Mouse (Mus musculus) ES-E14 (cell line): ENCODE data around the gene Apoc4. TPM values are rescaled to one million over a fixed set of nuclear protein-coding genes. Genes with fewer than 3 reads are reported as not detected.
A peak's percentile ranks its signal among the peaks of the same experiment; 100 is the strongest.

Experiments used
- DNase-seq: peaks from one replicate; pipeline ENCODE4 v3.0.0-alpha.2; 2013; ENCODE audit warnings: low read depth, low spot score
- H3K27ac ChIP-seq: 2 replicates; pipeline ENCODE4 v1.5.1; 2012; ENCODE audit warnings: low read depth, mild to moderate bottlenecking, low read length, moderate library complexity, mixed read lengths; ENCODE audit not compliant: poor library complexity, insufficient read depth, severe bottlenecking
- H3K36me3 ChIP-seq: 2 replicates; pipeline ENCODE4 v1.6.1; 2012; ENCODE audit warnings: mild to moderate bottlenecking, low read length, moderate library complexity, mixed read lengths; ENCODE audit not compliant: control insufficient read depth, poor library complexity, insufficient read depth, severe bottlenecking
- H3K4me1 ChIP-seq, 2 experiments: fragments of 150-350 bp in 1 of 2; sonication (generic) in 1 of 2; 2 replicates each; pipeline ENCODE4 v1.6.1; 2012; ENCODE audit warnings: low read length in 2 of 2, mild to moderate bottlenecking in 1 of 2, mixed read lengths in 1 of 2; ENCODE audit not compliant: control insufficient read depth in 2 of 2, insufficient read depth in 2 of 2, poor library complexity in 1 of 2
- H3K4me3 ChIP-seq, 2 experiments: fragments of 150-350 bp in 1 of 2; sonication (generic) in 1 of 2; 2 replicates each; pipeline ENCODE4 v1.5.1; 2012; ENCODE audit warnings: low read length in 2 of 2, low read depth in 1 of 2, mild to moderate bottlenecking in 1 of 2, mixed read lengths in 1 of 2; ENCODE audit not compliant: insufficient read depth in 1 of 2, poor library complexity in 1 of 2, severe bottlenecking in 1 of 2
- H3K9ac ChIP-seq: 2 replicates; pipeline ENCODE4 v1.6.1; 2012; ENCODE audit warnings: low read depth, mild to moderate bottlenecking, low read length, mixed read lengths; ENCODE audit not compliant: poor library complexity, insufficient read depth, severe bottlenecking
- H3K9me3 ChIP-seq: fragments of 150-350 bp; sonication (generic); 2 replicates; pipeline ENCODE4 v1.6.1; 2012; ENCODE audit warnings: low read depth, mild to moderate bottlenecking, low read length; ENCODE audit not compliant: control insufficient read depth, insufficient read depth
- CHD2 ChIP-seq: IDR thresholded peaks from 2 replicates; pipeline ENCODE4 v1.6.1; 2014; ENCODE audit warnings: mild to moderate bottlenecking, low read depth, low read length, inconsistent platforms
- HCFC1 ChIP-seq: IDR thresholded peaks from 2 replicates; pipeline ENCODE4 v1.6.1; 2012; ENCODE audit warnings: low read length, inconsistent platforms, borderline replicate concordance; ENCODE audit not compliant: insufficient read depth
- MAFK ChIP-seq: IDR thresholded peaks from 2 replicates; pipeline ENCODE4 v1.6.1; 2014; ENCODE audit warnings: mild to moderate bottlenecking, low read depth, low read length, inconsistent platforms; ENCODE audit not compliant: insufficient read depth
- ZC3H11A ChIP-seq: IDR thresholded peaks from 2 replicates; pipeline ENCODE4 v1.6.1; 2012; ENCODE audit warnings: low read depth, mild to moderate bottlenecking, inconsistent platforms, low read length, borderline replicate concordance
- ZNF384 ChIP-seq: IDR thresholded peaks from 2 replicates; pipeline ENCODE4 v1.6.1; 2012; ENCODE audit warnings: low read depth, low read length, inconsistent platforms
- in situ Hi-C, 2 experiments: fragments of 600-800 bp; cut with MboI; formaldehyde crosslinking; loops; one replicate each; pipeline ENCODE4 v1.15.1; 2025; ENCODE audit warnings: low sequenced_read_pairs in 2 of 2, inconsistent platforms in 1 of 2; ENCODE audit not compliant: unreplicated experiment in 2 of 2
- total RNA-seq: library from RNA; depleted of rRNA; stranded (reverse); fragments of 300-350 nt; gene quantifications from 2 replicates; pipeline ENCODE4 v1.2.3, GENCODE M21; 2012

The Apoc4 gene
- total RNA-seq, 1 experiment: 0.27 TPM

DNA sequence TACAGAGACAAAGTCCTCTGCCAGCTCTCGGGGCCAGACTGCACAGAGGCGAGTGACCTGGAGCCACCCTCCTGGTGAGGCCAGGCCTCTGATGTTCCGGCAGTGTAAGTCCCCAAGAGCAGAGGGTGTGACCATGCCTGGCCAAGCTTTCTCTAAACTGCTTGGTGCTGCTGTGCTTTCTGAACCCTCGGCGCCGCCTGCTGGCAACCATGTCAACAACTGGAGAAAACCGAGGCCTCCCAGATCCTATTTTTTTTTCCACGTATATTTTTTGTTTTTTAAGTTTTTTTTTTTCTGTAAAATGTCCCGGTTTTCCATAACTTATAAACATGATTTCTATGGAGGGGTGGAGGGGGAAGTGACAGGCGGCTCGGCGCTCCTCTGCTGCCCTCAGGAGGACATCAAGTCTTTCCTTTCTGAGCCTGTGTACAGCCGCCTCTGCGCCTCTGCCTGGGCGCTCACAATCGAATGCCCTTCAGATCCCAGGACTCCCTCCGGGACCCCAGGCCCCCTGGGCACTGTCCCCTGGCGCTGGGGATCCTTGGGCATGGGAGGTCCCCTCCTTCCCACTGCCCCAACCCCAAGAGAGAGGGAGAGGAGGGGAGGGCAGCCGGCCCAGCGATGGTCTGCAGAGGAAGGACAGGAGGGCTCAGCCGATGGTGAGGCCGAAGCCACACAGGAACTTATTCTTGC, 19.9 kb upstream of the Apoc4 start:
- in situ Hi-C loops: no loop called here
- Histone ChIP-seq H3K4me3 (peak overlapping the region in 1 of 2 experiments; percentile 31; a peak in 2 of 4 replicates), H3K4me1 (peaks cover 0 to 21% of the 10 kb centered on the region in 2 experiments; a peak in 2 of 4 replicates), H3K36me3 (peaks cover 44% of the 10 kb centered on the region), H3K9me3 (no peaks in the 10 kb centered on the region), H3K27ac (peak overlapping the region; percentile 85), H3K9ac (peak overlapping the region; percentile 64)
- no peak for TF ChIP-seq CHD2
- no peak for TF ChIP-seq MAFK
- peak; percentile 45; the same call in 1 of the 2 replicates for TF ChIP-seq ZNF384
- no peak for TF ChIP-seq HCFC1
- TF ChIP-seq ZC3H11A: no peak
- DNase-seq: no peak

DNA sequence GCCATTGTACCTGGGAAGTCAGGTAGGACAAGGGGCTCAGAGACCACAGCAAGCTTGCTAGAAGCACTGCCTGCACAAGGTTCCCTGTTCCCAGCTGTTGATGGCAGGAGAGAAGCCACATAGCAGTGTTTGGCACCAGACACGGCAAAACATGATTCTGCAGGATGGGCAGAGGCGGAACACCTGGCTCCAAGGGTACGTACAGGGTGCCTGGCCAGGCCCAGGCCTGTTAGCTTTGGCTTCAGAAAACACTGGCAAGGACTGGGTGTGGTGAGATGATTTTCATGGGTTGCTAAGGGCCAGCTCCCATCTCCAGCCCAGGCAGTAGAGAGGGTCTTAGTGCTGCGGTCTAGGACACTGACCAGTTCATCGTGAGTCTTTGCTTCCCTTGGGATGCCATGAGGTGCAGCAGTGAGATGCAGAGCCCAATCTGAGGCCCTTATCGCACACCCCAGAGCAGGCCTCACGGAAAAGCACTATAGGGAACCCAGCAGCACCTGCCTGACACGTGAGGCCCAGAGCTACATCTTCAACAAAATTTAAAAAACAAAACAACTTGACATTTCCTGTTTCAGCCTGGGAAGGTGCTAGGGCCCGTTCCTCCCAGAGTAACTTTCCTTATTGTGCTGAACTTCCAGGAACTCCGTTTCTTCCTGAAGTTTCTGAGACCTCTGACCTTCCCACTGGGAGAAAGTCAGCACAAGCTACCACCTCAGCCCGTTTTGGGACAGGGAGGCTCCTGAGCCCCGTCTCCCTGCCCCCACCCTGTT, 19.2 kb upstream of the Apoc4 start:
- TF ChIP-seq ZNF384: no peak
- no peak for TF ChIP-seq MAFK
- no peak for TF ChIP-seq HCFC1
- no peak for TF ChIP-seq CHD2
- no peak for TF ChIP-seq ZC3H11A
- H3K4me1 ChIP-seq: peaks cover 0 to 25% of the 10 kb centered on the region in 2 experiments; a peak in 2 of 4 replicates
- H3K4me3 ChIP-seq: peak overlapping the region in 1 of 2 experiments; percentile 24; a peak in 1 of 4 replicates
- H3K27ac ChIP-seq: peak overlapping the region; percentile 85
- peak overlapping the region; percentile 55 for H3K9ac ChIP-seq
- no peaks in the 10 kb centered on the region for H3K9me3 ChIP-seq
- in situ Hi-C loops: no loop called here
- DNase-seq: no peak
- peaks cover 44% of the 10 kb centered on the region for H3K36me3 ChIP-seq

DNA sequence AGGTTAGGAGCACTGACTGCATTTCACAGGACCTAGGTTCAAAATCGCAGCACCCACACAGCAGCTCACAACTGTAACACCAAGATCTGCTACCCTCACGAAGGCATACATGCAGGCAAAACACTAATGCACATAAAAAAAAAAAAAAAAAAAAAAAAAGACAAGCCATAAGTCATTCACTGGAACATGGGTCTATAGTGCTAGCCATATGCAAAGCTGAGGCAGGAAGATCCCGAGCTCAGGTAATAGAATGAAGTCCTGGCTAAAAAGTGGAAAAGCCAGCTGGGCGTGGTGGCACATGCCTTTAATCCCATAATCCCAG, 18.5 kb upstream of the Apoc4 start:
- Histone ChIP-seq H3K9ac (peak overlapping the region; percentile 36; the same call in 1 of the 2 replicates), H3K4me1 (peaks cover 0 to 30% of the 10 kb centered on the region in 2 experiments; a peak in 2 of 4 replicates), H3K9me3 (no peaks in the 10 kb centered on the region), H3K4me3 (no peak overlapping the region), H3K27ac (peak overlapping the region; percentile 77; the same call in 1 of the 2 replicates), H3K36me3 (peaks cover 41% of the 10 kb centered on the region)
- no peak for DNase-seq
- in situ Hi-C loops: no loop called here
- TF ChIP-seq ZNF384 (no peak), CHD2 (no peak), ZC3H11A (no peak), MAFK (no peak), HCFC1 (no peak)

DNA sequence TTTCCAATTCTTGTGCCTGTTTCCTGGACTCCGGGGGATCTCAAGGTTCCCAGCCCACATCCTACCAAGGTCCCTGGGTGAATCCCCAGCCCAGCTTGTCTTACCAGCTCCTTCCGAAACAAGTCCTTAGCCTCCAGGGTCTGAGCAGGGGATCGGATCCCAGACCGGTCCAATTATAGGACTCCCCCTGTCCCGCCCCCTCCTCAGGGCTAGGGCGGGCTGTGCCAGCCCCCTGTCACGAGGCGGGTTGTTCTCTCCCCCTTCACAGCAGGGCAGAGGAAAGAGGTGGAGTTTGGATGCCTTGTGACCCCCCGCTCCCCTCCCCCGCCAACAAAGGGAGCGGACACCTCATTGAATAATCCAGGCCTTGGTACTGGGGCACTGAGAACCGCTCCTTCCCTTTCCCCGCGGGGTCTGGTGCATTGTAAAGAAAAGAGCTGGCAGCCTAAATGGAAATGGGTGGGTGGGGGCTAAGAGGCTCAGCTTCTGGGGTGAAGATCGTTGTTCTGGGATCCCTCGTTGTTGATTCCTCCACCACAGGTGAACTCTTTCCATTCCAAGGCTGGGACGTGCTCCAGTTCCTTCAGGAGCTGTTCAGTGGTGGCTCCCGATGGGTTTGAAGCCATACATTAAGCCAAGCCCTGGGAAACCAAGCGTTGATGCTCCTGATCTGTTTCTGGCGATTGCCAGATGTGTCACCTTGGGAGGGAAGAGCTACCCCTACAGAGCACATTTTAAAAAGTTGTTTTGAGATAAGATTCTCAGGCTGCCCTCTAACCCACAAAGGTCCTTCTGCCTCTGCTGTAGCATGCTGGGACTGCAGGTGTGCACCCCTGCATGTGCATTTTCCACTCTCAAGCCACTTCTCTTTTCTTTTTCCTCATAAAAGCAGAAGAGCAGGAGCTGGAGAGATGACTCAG, 17.9 kb upstream of the Apoc4 start, which contains the start of gene Apoe:
Apoe (minus strand) TSS at position 282 of the 920 bp plus-strand sequence.
- TF ChIP-seq ZNF384 (no peak), HCFC1 (no peak), MAFK (no peak), CHD2 (no peak), ZC3H11A (no peak)
- no peaks in the 10 kb centered on the region for H3K9me3 ChIP-seq
- DNase-seq: peak; percentile 75
- peaks cover 35% of the 10 kb centered on the region for H3K36me3 ChIP-seq
- peaks cover 0 to 31% of the 10 kb centered on the region in 2 experiments; a peak in 2 of 4 replicates for H3K4me1 ChIP-seq
- H3K9ac ChIP-seq: peak within 1 kb of the TSS; percentile 88
- H3K4me3 ChIP-seq: peak within 1 kb of the TSS; percentile 61 to 79
- in situ Hi-C loops: no loop called here
- peak within 1 kb of the TSS; percentile 77 for H3K27ac ChIP-seq
